Mouse (Mus musculus): Measurements from ENCODE around the gene Cit. TPM values are rescaled to one million over a fixed set of nuclear protein-coding genes. Genes with fewer than 3 reads are reported as not detected.
A peak's percentile ranks its signal among the peaks of the same experiment; 100 is the strongest.
"Not testable (repeated sequence)": the region's sequence is repeated elsewhere in the genome, so short reads cannot be mapped to it uniquely, and the experiment has no call there.

The Cit gene
- 8.4 and 10.1 TPM in 2 replicates for total RNA-seq (2021)
- long read RNA-seq, partial matches to known transcripts = 1 of 1 reads
- long read RNA-seq, other reads (novel, unspliced or antisense) = 0 of 1 reads

DNA sequence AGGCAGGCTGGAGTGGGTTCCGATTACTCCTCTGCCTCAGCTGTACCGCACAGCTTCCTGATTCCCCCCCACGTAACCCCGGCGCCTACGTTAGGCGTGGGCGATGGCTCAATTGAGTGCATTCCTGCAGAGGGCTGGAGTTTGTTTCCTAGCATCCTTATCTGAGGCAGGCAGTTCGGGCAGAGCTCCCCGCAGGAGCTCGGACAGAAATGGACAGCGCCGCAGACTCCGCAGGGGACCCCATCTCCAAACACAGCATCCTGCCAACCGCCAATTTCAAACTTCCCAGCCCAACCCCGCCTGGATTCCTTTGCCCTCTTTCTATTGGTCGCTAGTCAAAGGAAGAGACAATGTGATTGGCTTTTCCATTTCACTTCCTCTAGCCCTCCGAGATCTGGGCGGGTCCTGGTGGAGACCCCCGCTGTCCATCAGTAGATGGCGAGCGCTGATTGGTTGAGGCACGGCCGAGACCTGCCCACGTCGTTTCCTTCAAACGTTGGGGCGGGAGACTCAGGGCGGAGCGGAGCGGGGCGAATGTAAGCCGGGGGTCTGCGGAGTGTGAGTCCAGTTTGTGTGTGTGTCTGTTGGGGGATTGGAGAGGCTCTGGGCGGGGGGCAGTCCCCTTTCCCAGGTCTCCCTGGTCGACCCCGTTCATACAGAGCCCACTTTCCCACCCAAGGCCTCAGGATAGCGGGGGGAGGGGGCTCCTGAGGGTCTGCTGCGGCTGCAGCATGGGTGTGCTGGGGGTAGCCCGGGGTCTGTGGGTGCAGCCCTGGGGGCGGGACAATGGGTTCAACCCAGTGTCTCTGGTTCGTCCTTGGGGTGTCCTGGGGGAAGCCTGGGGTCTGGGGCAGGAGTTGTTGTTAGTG lies at the start of gene Cit:
Gene Cit, plus strand, starts transcription at position 513 of the 869 bp plus-strand sequence.
- peak; percentile 87 for DNase-seq

DNA sequence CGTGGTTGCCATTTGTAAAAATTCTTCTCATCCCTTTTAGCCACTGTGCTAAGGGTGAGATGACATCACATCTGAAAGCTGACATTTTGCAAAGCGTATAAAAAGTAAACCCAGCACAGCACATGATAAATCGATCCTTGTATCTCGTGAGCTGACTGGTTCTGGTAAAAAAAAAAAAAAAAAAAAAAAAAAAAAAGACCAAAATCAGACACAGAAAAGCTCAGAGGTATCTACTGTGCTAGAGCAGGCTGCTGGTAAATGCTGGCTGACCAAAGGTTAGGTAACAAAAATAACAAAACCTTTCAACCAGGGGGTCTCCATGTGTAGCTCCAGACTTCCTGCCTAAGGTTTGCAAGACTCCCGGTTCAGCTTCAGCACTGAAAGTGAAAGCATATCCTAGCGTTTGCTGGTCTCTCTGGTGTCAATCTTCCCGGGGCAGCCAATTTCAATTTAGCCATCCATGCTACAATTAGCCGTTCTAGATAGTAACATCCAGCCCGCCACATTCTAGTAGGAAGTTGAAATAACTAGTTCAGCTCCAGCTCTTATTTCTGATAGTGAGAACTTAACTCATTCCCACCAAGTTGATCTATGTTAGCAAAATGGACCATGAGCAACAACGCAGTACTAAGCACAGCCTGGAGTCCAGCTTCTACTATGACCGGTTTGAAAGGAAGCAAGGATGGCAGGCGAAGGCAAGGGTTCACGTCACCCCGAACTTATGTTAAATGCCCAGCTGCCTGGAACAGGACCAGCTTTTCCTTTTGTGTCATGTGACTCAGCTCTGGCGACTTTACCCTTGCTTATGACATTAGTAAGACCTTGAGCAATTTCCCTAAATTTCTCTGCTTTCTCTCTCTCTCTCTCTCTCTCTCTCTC lies 45.8 kb upstream of the Cit start:
- DNase-seq = peak; percentile 17

DNA sequence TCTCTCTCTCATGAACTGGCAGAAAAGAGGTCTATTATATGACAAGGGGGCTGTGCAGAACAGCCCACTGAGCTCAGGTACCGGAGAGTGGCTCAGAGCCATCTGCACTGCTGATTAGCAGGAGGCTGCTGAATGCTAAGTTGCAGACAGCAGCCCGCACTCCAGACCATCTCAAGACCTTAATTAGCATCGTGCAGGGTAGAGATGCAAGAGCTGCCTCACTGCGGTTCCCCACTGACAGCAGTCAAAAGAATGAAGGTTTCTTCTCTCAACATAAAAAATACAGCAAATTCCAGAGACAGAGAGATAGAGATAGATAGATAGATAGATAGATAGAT lies 45.2 kb upstream of the Cit start:
- no peak for DNase-seq

DNA sequence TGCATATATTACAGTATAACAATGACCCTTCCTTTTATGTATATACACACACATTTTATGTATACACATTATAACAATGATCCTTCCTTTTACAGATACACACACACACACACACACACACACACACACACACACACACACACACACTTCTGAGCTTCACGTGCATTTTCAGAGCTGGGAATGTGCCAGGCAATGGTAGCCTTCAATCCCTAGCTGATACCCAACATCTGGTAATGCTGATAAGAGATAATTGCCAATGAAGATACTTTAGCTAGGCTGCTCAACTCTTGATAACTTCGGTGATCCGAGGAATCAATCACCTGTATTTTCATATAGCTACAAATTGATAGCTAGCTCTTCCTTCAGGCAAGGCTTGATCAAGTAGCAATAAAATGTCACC lies 32.8 kb upstream of the Cit start:
- no peak for DNase-seq

DNA sequence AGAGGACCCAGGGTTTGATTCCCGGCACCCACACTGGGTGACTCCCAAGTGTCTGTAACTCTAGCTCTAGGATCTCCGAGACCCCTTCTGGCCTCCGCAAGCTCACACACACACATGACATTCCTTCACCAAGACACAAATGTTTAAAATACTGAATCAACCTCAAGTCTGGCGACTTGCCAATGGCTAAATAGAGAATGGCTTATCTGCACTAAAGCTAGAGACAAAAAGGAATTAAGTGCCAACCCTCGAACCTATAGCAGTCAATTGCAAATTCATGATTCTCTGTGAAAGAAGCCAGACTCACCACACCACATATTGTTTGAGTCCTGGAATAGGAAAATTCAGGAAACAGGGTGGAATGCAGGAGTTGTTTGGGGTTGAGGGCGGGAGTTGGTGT lies 28.1 kb upstream of the Cit start:
- no peak for DNase-seq

DNA sequence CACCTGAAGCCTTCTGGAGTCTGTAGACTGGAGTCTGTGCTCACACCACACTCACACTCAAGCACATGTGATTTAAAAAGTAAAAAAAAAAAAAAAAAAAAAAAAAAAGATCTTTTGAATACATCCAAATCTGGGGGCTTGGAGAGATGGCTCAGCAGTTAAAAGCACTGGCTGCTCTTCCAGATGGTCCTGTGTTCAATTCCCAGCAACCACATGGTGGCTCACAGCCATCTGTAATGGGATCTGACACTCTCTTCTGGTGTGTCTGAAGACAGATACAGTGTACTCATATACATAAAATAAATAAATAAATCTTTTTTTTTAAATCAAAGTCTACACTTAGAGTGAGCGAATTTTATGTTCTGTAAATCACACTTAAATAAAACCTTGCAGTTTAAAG lies 27.4 kb upstream of the Cit start:
- DNase-seq = not testable (repeated sequence)

DNA sequence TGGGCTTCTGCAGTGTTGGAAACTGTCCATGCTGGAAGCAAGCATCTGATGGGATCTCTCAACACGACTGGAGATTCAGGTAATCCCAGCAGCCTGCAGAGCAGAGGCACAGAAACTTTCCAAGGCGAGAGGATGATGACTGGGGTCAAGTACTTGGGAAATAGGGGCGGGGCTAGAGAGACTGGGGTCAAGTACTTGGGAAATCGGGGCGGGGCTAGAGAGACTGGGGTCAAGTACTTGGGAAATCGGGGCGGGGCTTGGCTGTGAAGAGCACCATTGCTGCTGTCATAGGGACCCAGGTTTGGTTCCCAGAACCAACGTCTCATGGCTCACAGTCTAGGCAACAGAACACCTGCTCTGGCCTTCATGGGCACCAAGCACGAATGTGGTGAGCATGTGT lies 25.1 kb upstream of the Cit start:
- DNase-seq = no peak

DNA sequence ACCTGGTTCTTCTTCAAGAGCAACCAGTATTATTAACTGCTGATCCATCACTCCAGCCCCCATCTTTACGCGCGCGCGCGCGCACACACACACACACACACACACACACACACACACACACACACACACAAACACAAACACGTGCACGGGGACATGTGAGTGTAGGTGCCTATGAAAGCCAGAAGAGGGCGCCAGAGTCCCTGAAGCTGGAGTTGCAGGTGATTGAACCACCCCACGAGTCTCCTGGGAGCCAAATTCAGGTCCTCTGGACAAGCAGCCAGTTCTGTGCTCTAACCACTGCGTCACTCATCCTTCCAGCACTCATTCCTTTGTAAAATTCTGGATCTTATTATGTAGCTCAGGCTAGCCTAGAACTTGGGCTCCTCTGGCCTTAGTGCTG lies 23.9 kb upstream of the Cit start:
- DNase-seq = no peak

DNA sequence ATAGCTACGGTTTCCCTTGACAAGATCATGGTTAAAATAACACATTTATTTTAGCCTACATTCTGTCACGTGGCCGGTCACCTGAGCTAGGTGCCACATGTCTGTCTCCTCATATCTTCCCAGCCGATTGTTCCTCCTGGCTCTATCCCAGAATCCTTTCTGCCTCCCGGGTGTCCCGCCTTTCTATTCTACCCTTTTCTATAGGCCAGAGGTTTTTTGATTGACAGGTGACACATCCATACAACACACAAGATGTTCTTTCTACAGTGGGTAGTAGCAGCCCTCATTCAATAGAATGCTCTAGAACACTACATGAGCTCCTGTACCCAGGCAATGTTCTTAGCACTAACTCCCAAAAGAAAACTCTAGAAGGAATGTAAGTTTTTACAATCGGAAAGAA lies 23.2 kb upstream of the Cit start:
- DNase-seq = no peak

DNA sequence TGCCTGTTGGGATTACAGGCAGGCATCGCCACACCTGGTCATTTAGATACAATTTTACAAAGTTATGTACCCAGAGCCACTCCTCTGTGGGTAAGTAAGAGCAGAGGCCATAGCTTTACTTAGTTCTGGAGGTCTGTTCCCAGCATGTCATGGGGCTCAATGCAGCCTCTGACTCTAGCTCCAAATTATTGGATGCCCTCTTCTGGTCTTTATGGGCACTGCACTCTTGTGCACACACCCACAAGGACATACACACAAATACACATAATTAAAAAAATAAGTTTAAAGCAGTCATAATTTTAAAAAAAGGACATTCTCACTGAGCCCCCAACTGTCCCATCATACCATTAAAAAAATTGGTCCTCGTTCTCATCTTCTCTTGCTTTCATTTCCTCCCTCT lies 12.3 kb upstream of the Cit start:
- no peak for DNase-seq

DNA sequence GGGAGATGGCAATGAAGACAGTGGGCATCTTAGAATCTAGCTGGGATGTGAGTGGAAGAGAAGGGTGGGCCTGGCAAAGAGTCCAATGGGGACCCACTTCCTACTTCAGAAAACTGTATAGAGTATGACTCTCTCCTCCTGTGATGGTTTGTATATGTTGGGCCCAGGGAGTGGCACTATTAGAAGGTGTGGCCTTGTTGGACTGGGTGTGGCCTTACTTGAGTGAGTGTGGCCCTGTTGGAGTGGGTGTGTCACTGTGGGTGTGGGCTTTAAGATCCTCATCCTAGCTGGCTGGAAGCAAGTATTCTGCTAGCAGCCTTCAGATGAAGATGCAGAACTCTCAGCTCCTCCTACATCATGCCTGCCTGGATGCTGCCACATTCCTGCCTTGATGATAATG lies 11.3 kb upstream of the Cit start:
- not testable (repeated sequence) for DNase-seq

DNA sequence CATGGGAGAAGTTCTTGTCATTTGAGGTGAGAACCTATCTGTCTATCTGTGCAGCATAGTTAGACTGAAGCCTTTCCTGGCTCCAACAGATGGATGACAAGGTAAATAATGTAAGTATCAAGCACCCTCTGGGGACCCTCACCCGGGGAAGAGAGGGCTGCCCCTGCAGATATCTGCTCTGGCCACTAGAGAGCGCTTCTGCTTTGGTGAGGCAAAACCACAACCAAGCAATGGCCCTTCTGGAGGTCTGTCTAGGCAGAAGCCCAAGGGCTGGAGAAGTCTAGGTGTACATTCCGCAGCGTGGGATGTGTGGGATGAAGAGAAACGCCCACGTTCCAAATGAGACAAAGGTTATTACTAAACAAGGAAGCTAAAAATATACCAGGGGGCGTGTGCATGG lies 9.8 kb upstream of the Cit start:
- DNase-seq = no peak

DNA sequence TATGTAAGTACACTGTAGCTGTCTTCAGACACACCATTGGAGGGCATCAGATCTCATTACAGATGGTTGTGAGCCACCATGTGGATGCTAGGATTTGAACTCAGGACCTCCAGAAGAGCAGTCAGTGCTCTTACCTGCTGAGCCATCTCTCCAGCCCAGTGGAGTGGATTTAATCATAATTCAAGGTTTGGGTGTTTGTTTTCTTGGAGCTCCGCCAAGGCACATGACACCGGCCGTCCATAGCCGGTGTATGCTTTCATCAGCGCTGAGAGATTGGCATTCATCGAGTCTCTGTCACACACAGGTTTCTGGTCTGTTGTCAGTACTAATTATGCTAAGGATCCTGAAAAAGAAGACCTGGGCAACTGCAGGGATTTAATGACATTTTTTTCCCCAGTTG lies 7.0 kb upstream of the Cit start:
- no peak for DNase-seq

DNA sequence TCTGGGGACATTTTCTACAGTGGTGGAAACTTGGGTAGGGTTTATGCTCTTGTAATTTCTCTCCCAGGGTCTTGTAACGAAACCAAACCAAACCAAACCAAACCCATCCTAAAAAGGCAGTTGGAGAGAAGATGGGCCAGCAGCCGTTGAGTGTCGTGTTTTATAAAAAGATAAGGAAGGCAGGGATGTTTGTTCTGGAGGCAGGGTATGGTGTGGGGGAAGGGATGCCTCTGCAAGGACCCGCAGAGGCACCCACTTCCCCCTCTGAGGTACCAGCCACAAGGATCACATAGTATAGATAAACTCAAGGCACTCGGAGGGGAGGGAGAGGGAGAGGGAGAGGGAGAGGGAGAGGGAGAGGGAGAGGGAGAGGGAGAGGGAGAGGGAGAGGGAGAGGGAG lies 4.6 kb upstream of the Cit start:
- no peak for DNase-seq

DNA sequence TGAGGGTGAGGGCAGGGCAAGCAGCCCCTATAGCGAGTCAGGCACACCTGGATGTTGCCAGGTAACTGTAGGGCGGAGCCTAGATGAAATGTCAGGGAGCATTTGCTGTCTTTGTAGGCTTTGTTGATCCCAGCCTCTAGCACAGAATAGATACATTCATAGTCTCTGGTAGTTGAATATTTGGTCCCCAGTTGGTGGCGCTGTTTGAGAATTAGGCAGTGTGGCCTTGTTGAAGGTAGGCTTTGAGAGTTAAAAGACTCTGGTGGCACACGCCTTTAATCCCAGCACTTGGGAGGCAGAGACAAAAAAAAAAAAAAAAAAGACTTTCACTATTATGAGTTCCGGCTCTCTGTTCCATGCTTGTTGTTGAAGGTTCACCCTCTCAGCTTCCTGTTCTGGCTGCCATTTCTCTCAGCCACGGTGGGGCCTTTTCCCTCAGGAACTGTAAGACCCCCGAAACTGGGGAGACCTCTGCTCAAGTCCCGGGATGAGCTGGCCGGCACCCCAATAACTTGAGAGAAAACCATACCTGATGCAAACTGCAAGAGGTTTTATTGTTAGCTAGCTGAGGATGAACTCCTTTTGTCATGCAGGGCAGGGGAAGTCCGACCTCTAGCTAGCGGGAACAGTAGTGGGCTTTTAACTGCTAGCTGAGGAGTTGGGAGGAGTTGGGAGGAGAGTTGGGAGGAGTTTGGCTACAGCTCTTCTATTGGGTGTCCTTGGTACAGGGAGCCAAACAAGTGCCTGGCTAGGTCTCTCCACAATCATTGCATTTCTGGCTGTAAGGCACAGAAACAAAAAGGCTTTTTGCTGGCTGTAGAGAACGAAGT lies 3.9 kb upstream of the Cit start:
- DNase-seq = no peak

DNA sequence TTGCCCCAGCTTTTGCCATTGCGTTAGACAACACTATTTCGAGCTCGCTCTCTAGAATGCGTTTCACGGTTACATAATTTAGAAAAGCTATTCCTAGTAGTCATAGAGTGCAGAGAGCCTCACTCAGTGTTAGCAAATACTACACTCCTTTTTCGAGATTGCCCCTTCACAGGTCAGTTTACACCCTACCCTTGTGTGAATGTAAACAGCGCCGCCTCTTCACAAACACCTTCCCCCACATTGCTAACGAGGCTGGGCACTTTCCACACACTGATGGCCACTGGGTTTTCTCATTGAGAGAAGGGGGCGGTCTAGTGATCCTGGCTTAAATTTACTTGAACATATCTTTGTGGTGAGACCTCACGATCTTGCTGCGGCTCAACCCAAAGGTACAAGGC lies 711 bp upstream of the Cit start:
- no peak for DNase-seq

DNA sequence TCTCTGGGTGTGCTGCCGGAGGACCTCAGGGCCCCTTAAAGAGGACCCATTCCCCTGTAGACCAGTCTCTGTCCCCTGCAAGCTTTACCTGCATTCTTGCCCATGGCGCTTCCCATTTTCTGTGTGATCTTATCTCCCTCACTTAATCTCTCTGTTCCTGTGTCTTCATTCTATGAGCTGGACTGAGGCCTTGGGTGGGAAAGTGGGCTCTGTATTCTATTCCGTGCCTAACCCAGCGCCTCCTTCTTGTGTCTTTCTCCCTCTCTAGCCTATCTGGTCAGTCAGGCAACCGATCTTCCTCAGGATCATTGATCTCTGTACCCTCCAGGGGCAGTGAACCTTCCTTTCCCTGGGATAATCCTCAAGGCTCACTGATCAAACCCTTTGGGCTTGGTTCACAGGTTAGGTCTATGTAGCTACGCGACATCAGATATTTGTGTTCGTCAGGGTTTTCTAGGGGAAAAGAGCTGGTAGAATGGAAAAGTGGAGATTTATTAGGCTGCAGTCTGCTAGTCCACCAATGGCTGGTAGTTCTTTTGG lies 627 bp downstream of the Cit start:
- no peak for DNase-seq

DNA sequence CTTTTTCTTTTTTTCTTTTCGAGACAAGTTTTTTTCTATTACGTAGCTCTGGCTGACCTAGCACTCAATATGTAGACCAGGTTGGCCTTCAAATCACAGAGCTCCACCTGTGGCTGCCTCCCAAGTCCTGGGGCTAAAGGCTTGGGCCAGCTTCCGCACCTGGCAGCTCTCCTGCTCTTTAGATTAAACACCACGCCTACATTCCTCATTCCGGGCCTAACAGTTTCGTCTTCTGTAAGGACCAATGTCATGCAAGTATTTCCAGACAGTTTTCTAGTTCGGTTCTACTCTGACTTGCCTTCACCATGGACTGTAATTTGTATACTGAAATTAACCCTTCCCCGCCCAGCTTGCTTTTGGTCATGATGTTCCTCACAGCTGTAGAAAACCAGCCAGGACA lies 2.1 kb downstream of the Cit start:
- DNase-seq = no peak

DNA sequence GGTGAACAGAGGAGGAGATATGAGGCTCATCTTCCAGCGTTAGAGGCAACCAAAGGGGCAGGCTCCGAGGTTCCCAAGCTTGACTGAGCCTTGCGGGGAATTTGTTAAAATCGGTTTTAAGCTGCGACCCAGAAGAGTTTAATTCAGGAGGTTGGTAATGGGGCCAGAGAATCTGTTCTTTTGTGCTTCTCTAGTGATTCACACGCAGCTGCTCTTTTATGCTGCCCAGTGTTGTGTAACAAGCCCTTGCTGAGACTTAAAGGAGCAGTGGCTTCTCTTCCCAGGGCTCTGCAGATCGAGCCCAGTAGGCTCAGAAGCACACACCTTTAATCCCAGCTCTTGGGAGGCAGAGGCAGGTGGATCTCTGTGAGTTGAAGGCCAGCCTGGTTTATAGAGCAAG lies 3.4 kb downstream of the Cit start:
- DNase-seq = no peak

DNA sequence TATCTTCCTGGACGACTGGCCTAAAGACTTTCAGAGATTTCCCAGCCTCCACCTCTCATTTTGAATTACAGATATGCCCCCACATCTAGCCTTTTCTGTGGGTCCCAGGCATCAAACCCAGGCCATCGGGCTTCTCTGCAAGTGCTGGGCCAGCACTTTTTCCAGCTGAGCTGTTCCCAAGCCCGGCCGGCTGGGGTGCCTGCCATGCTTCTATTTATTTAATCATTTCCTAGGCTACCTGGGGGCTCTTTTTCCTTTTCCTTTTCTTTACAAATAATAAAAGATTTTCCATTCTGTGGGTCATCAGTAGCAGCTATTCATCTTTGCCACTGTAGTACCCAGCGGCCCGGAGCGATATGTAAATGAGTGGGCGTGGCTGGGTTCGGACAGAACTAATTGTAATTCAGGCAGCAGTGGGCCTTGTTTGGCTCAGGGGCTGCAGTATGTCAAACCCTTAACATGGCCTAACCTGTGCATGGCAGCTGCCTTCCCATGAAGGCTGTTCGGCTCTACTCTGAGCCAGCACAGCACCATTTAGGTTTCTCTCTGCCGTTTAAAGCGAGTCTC lies 4.3 kb downstream of the Cit start:
- DNase-seq = no peak

DNA sequence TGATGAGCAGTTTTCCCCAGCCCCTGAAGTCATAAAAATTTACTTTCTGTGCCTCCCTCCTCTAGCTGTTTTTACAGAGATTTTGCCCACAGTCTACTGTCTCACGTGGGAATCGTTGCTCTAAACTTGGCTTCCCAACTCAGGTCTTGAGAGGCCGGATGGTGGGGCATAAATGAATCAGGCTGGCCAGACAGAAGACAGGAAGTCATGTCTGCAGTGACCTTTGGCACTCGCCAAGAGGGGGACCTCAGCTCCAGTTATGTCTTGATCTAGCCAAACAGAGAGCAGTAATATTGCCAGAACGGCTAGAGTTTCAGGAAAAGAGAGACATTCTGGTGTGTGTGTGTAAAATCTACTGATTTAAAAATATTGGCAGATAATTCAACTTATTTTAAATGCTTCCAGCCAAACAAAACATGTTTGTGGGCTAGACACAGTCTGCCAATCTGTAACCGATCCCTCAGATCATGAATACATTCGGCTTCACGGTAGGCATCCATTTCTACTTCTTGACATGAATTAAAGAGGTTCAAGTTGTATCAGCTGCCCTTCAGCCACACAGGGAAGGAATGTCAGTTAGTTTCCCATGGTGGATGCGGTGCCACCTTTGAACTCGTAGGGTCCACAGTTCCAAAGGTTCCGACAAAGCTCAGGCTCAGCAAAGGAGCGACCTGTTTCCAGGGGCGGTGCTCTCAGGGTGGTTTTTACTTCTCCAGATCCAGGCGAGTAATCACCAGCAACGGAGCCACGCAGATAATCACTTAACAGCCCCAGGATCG lies 5.4 kb downstream of the Cit start:
- DNase-seq = no peak

All from adrenal gland, postnatal 25 days (tissue).